Mouse (Mus musculus) liver, embryonic 14.5 days (tissue): ENCODE measurements around the gene Pam16.

Experiments used
- CTCF ChIP-seq: IDR thresholded peaks from 2 replicates; pipeline ENCODE4 v1.5.1; 2016; ENCODE audit warnings: antibody characterized with exemption, low read depth, control low read depth
- EP300 ChIP-seq: IDR thresholded peaks from 2 replicates; pipeline ENCODE4 v1.6.1; 2016; ENCODE audit warnings: antibody characterized with exemption, low read depth

DNA sequence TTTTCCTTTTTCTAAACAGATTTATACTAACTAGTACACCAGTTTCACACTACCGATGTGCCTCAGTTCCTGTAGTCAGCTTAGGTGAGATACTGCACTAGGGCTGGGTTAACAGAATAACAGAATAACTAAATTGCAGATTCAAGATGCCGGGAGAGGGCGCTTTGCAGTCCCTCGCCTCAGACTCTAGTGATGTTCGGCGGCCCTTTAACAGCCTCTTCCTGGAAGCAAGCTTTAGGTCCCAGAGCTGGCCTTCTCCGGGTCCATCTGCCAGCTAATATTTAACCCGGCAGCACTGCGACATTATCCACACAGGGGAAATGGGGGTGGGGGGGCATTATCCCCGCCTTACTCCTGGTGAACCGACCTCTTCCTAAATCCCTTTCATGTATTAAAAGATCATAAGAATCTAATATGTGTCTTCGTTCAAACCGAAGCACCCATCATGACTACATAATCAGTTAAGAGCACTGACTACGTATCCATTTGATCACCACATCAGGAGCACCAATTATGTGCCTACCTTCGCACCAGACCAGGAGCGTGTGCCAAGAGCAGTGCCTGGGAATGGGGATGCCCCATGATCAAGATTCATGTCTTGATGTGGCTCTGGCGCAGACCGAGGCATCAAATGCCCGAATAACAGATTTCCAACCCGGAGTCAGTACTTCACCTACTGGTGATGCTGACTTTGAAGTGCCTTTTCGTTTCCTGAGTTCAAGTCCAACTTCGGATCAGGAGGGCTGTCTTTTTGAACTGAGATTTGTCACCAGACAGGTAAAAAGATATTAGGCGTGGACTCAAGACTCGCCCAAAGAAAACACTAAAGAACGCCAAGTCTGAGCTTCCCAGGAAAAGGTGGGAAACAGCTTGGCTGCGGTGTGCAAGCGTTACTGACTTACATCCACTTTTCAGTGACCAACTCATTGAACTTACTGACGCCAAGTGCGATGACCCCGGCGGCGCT lies 31.6 kb downstream of the Pam16 start:
- TF ChIP-seq EP300 = no peak
- TF ChIP-seq CTCF = peak; percentile 52
